Mouse (Mus musculus) liver, adult 2 months (tissue): ENCODE measurements at regions not wholly inside any gene's neighbourhood (a gene's known extent, or its start where the extent isn't known, plus 50 kb on each side); places are given as distances from the start of the nearest gene placed in this dataset.

Experiments
- DNase-seq: peaks from one replicate; pipeline ENCODE4 v3.0.0-alpha.2; 2011; ENCODE audit warnings: low read depth, low spot score; ENCODE audit errors: extremely low read depth
- H3K27ac ChIP-seq: fragments of 200-500 bp; replicated peaks from 2 replicates; pipeline ENCODE4 v1.5.1; 2012; ENCODE audit warnings: low read depth, mild to moderate bottlenecking, control low read depth, inconsistent platforms, low read length; ENCODE audit not compliant: insufficient read depth
- H3K27me3 ChIP-seq: fragments of 200-500 bp; 2 replicates; pipeline ENCODE4 v1.6.1; 2012; ENCODE audit warnings: mild to moderate bottlenecking, moderate library complexity, low read length, inconsistent platforms; ENCODE audit not compliant: control insufficient read depth, insufficient read depth
- H3K36me3 ChIP-seq: fragments of 200-500 bp; 2 replicates; pipeline ENCODE4 v1.6.1; 2012; ENCODE audit warnings: low read length, inconsistent platforms; ENCODE audit not compliant: control insufficient read depth, insufficient read depth
- H3K4me1 ChIP-seq: fragments of 200-500 bp; 2 replicates; pipeline ENCODE4 v1.6.1; 2011; ENCODE audit warnings: low read length; ENCODE audit not compliant: control insufficient read depth, insufficient read depth
- H3K4me3 ChIP-seq: fragments of 200-500 bp; 2 replicates; pipeline ENCODE4 v1.5.1; 2011; ENCODE audit warnings: low read depth, mild to moderate bottlenecking, control low read depth, low read length, moderate library complexity; ENCODE audit not compliant: insufficient read depth
- H3K79me2 ChIP-seq: fragments of 200-500 bp; 2 replicates; pipeline ENCODE4 v1.6.1; 2012; ENCODE audit warnings: inconsistent platforms, mild to moderate bottlenecking, low read length, moderate library complexity; ENCODE audit not compliant: control insufficient read depth, insufficient read depth
- H3K9ac ChIP-seq: fragments of 200-500 bp; 2 replicates; pipeline ENCODE4 v1.6.1; 2012; ENCODE audit warnings: low read depth, mild to moderate bottlenecking, control low read depth, inconsistent platforms, low read length
- CTCF ChIP-seq: fragments of 200-500 bp; IDR thresholded peaks from 2 replicates; pipeline ENCODE4 v1.5.1; 2011; ENCODE audit warnings: low read depth, low read length, control low read depth
- POLR2A ChIP-seq: fragments of 200-500 bp; IDR thresholded peaks from 2 replicates; pipeline ENCODE4 v1.6.1; 2011; ENCODE audit warnings: low read length, control low read depth; ENCODE audit not compliant: insufficient read depth; ENCODE audit errors: extremely low read depth
- WGBS: fragments of 180-500 bp; shearing (Covaris S2); methylation state at CpG from one replicate; pipeline ENCODE4 v1.1.7; 2018; 5-methylcytosine and 5-hydroxymethylcytosine counted together

DNA sequence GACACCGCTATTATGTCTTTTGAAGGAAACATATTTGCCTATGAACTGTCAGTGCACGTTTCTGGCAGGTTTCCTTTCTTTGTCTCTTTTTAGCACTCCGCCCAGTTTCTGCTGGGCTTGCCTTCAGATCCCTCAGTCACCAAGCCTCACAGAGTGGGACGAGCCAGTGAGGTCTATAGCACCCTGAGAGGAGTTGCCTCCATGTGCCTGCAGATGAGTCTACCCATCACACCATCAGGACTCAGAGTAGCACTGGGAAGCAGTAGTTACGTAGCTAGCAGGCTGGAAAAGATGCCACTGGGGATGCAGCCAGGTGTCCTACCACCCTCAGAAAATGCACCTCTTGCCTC is 141.5 kb upstream of the Smim15 start:
- no peaks in the 10 kb centered on the region for H3K27me3 ChIP-seq
- peak overlapping the region; percentile 20; the same call in 1 of the 2 replicates for H3K27ac ChIP-seq
- H3K79me2 ChIP-seq = no peaks in the 10 kb centered on the region; the same call in 1 of the 2 replicates
- H3K4me3 ChIP-seq = no peak overlapping the region
- TF ChIP-seq CTCF (no peak), POLR2A (no peak)
- peaks cover 4% of the 10 kb centered on the region; the same call in 1 of the 2 replicates for H3K4me1 ChIP-seq
- H3K9ac ChIP-seq = no peak overlapping the region
- WGBS = 78% methylated on average over 5 of the region's 5 CpGs
- no peaks in the 10 kb centered on the region for H3K36me3 ChIP-seq
- DNase-seq = no peak

DNA sequence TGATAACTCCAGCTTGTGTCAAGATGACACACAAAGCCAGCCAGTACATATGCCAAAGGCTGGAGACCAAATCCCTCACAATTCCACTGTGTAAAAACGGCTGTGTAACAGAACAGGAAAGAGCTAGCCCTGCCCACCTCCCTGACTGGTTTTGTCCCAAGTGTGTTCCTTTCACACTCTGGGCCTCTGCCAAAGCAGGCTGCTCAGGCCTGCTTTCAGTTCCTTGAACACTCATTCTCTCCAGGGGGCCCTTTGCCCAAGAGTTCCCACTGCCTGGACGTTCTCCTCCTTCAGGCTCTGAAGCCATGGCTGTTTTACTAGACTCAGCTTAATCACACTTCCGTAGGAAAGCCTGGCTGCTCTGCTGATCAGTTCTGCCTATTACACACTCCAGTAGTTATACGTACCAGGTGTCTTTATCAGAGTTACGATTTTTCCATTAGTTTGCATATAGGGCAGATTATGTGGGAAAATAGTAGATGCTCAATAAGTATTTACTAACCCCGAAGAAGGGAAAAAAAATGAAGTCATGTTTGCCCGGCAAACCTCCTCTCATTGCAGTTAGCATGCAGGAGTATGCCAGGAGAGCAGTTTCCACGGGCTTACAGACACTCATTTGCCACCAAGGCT is 144.5 kb upstream of the Smim15 start:
- peak; percentile 36 for DNase-seq
- Histone ChIP-seq H3K4me1 (peaks cover 5% of the 10 kb centered on the region; the same call in 1 of the 2 replicates), H3K9ac (no peak overlapping the region), H3K27me3 (no peaks in the 10 kb centered on the region), H3K36me3 (no peaks in the 10 kb centered on the region), H3K4me3 (no peak overlapping the region), H3K79me2 (no peaks in the 10 kb centered on the region; the same call in 1 of the 2 replicates), H3K27ac (no peak overlapping the region)
- WGBS = 74% methylated on average over 8 of the region's 8 CpGs
- TF ChIP-seq CTCF = no peak
- TF ChIP-seq POLR2A = no peak

GRCm38 (mm10) chr13:107897646-107898045 is 146.6 kb upstream of the Smim15 start:
- H3K27me3 ChIP-seq = no peaks in the 10 kb centered on the region
- no peak overlapping the region for H3K4me3 ChIP-seq
- no peak for TF ChIP-seq CTCF
- no peak for TF ChIP-seq POLR2A
- no peaks in the 10 kb centered on the region; the same call in 1 of the 2 replicates for H3K79me2 ChIP-seq
- peak; percentile 62 for DNase-seq
- 42% methylated on average over 1 of the region's 1 CpGs for WGBS
- no peak overlapping the region for H3K27ac ChIP-seq
- no peak overlapping the region for H3K9ac ChIP-seq
- H3K4me1 ChIP-seq = peaks cover 3% of the 10 kb centered on the region; the same call in 1 of the 2 replicates
- no peaks in the 10 kb centered on the region for H3K36me3 ChIP-seq

- Histone ChIP-seq H3K4me1 (peaks cover 3% of the 10 kb centered on the region; the same call in 1 of the 2 replicates), H3K4me3 (no peak overlapping the region), H3K27ac (no peak overlapping the region), H3K9ac (no peak overlapping the region), H3K27me3 (no peaks in the 10 kb centered on the region), H3K79me2 (no peaks in the 10 kb centered on the region; the same call in 1 of the 2 replicates), H3K36me3 (no peaks in the 10 kb centered on the region)
- no peak for DNase-seq
- WGBS = 81% methylated on average over 3 of the region's 3 CpGs
- TF ChIP-seq CTCF (no peak), POLR2A (no peak)
These were observed 147.1 kb upstream of the Smim15 start for GRCm38 (mm10) chr13:107897184-107897583.

DNA sequence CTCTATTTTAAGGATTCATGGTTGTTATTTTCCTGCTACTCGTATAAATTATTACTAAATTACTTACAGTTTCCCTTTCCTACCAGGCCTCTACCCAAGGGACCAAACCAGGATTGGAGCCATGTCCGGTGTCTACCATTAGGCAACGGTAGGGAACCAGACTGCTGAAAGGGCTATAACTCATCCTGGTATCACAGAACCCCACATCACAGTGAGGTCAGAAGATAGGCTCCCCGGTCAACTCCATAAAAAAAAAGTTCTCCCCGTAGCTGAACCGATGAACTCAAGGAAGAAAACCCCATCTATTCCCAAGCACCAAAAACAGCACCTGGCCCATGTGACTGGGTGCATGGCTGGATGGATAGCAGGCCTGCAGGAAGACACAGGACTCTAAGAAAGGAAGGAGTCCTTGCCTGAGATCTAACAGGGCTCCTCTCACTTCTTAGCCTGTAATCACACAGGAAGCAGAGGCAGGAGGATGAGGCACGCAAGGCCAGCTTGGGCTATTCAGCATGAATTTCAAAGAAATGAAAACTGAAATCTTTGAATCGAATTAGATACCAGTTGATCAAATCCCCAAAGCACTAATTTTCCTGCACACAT is 150.6 kb upstream of the Smim15 start:
- Histone ChIP-seq H3K79me2 (peaks cover 6% of the 10 kb centered on the region), H3K9ac (no peak overlapping the region), H3K4me3 (no peak overlapping the region), H3K4me1 (0 out of 2 replicates have a peak, but pooled peaks cover 3% of the 10 kb centered on the region), H3K27me3 (no peaks in the 10 kb centered on the region), H3K27ac (no peak overlapping the region), H3K36me3 (no peaks in the 10 kb centered on the region)
- no peak for TF ChIP-seq POLR2A
- no peak for TF ChIP-seq CTCF
- WGBS = 86% methylated on average over 8 of the region's 8 CpGs
- no peak for DNase-seq

- no peak for TF ChIP-seq CTCF
- no peak for TF ChIP-seq POLR2A
- WGBS = 94% methylated on average over 4 of the region's 4 CpGs
- peaks cover 4% of the 10 kb centered on the region; the same call in 1 of the 2 replicates for H3K4me1 ChIP-seq
- no peak overlapping the region for H3K4me3 ChIP-seq
- H3K27me3 ChIP-seq = no peaks in the 10 kb centered on the region
- H3K36me3 ChIP-seq = no peaks in the 10 kb centered on the region
- H3K9ac ChIP-seq = no peak overlapping the region
- H3K27ac ChIP-seq = no peak overlapping the region
- peaks cover 10% of the 10 kb centered on the region for H3K79me2 ChIP-seq
- no peak for DNase-seq
These were observed 151.2 kb upstream of the Smim15 start for GRCm38 (mm10) chr13:107893081-107893480.
